Mouse (Mus musculus) intestine, postnatal 0 days (tissue): Measurements from ENCODE around the gene Zfp648. TPM values are rescaled to one million over a fixed set of nuclear protein-coding genes. Genes with fewer than 3 reads are reported as not detected.

Source experiments
- ATAC-seq: fragments of 200-750 bp; cut with Nextera tagmentation; 2 replicates; pipeline ENCODE4 v1.8.0; 2017; ENCODE audit warnings: mild to moderate bottlenecking, moderate TSS enrichment, moderate library complexity
- H3K27ac ChIP-seq: fragments of 300-500 bp; sonication (generic); 2 replicates; pipeline ENCODE4 v1.5.1; 2014; ENCODE audit warnings: mild to moderate bottlenecking, low read depth, low read length, moderate library complexity
- H3K27me3 ChIP-seq: fragments of 300-500 bp; sonication (generic); replicated peaks from 2 replicates; pipeline ENCODE4 v1.6.1; 2014; ENCODE audit warnings: low read length, mixed read lengths; ENCODE audit not compliant: control insufficient read depth, insufficient read depth
- H3K36me3 ChIP-seq: fragments of 300-500 bp; sonication (generic); 2 replicates; pipeline ENCODE4 v1.6.1; 2014; ENCODE audit warnings: mild to moderate bottlenecking, moderate library complexity; ENCODE audit not compliant: control insufficient read depth, insufficient read depth
- H3K4me1 ChIP-seq: fragments of 300-500 bp; sonication (generic); replicated peaks from 2 replicates; pipeline ENCODE4 v1.6.1; 2014; ENCODE audit warnings: antibody characterized with exemption, low read length, mixed read lengths; ENCODE audit not compliant: control insufficient read depth, insufficient read depth
- H3K4me2 ChIP-seq: fragments of 300-500 bp; sonication (generic); replicated peaks from 2 replicates; pipeline ENCODE4 v1.6.1; 2014; ENCODE audit warnings: low read depth, mild to moderate bottlenecking, moderate library complexity
- H3K4me3 ChIP-seq: fragments of 300-500 bp; sonication (generic); 2 replicates; pipeline ENCODE4 v1.5.1; 2014; ENCODE audit warnings: low read depth, low read length
- H3K9ac ChIP-seq: fragments of 300-500 bp; sonication (generic); 2 replicates; pipeline ENCODE4 v1.6.1; 2014; ENCODE audit warnings: mild to moderate bottlenecking, low read depth, low read length
- H3K9me3 ChIP-seq: fragments of 300-500 bp; sonication (generic); 2 replicates; pipeline ENCODE4 v1.6.1; 2016; ENCODE audit warnings: mixed run types; ENCODE audit not compliant: control insufficient read depth
- CTCF ChIP-seq: sonication (generic); IDR thresholded peaks from 2 replicates; pipeline ENCODE4 v1.5.1; 2016; ENCODE audit warnings: low read depth, mild to moderate bottlenecking, control low read depth, antibody characterized with exemption, moderate library complexity
- WGBS: fragments of 180-500 bp; shearing (Covaris S2); extraction: QIAGEN DNeasy Blood & Tissue Kit; methylation state at CpG from one replicate; pipeline ENCODE4 v1.1.7; 2014; 5-methylcytosine and 5-hydroxymethylcytosine counted together
- polyA plus RNA-seq: library from polyadenylated mRNA; unstranded; fragments of >200 nt; fragmentation: Nextera tagmentation; extraction: Ambion mirVana; gene quantifications from 2 replicates; pipeline ENCODE4 v1.2.1, GENCODE M21; 2015

Gene Zfp648
- polyA plus RNA-seq, 1 experiment from 2014 or later: not detected

GRCm38 (mm10) chr1:154204652-154205573, 3.9 kb downstream of the Zfp648 start:
- no peak overlapping the region for H3K9ac ChIP-seq
- no peak for TF ChIP-seq CTCF
- WGBS: 10% methylated on average over 66 of the region's 66 CpGs
- no peaks in the 10 kb centered on the region for H3K9me3 ChIP-seq
- no peak overlapping the region for H3K27ac ChIP-seq
- no peaks in the 10 kb centered on the region for H3K4me1 ChIP-seq
- H3K27me3 ChIP-seq: peaks cover 28% of the 10 kb centered on the region
- ATAC-seq: no peak
- H3K4me2 ChIP-seq: peak overlapping the region; percentile 46; the same call in 1 of the 2 replicates
- no peak overlapping the region for H3K4me3 ChIP-seq
- H3K36me3 ChIP-seq: no peaks in the 10 kb centered on the region

- no peak overlapping the region for H3K9ac ChIP-seq
- no peaks in the 10 kb centered on the region for H3K27me3 ChIP-seq
- no peaks in the 10 kb centered on the region for H3K9me3 ChIP-seq
- H3K4me3 ChIP-seq: no peak overlapping the region
- H3K36me3 ChIP-seq: no peaks in the 10 kb centered on the region
- 82% methylated on average over 2 of the region's 2 CpGs for WGBS
- no peak for TF ChIP-seq CTCF
- no peak overlapping the region for H3K4me2 ChIP-seq
- ATAC-seq: no peak
- no peaks in the 10 kb centered on the region for H3K4me1 ChIP-seq
- H3K27ac ChIP-seq: no peak overlapping the region
Measured at GRCm38 (mm10) chr1:154219991-154220390, 19.0 kb downstream of the Zfp648 start.

GRCm38 (mm10) chr1:154220566-154220965, 19.6 kb downstream of the Zfp648 start:
- H3K27ac ChIP-seq: no peak overlapping the region
- no peaks in the 10 kb centered on the region for H3K4me1 ChIP-seq
- no peak for ATAC-seq
- H3K27me3 ChIP-seq: no peaks in the 10 kb centered on the region
- no peak for TF ChIP-seq CTCF
- no peaks in the 10 kb centered on the region for H3K36me3 ChIP-seq
- no peak overlapping the region for H3K4me2 ChIP-seq
- WGBS: 91% methylated on average over 3 of the region's 3 CpGs
- no peaks in the 10 kb centered on the region for H3K9me3 ChIP-seq
- no peak overlapping the region for H3K9ac ChIP-seq
- no peak overlapping the region for H3K4me3 ChIP-seq

- Histone ChIP-seq H3K9ac (no peak overlapping the region), H3K27ac (no peak overlapping the region), H3K4me3 (no peak overlapping the region), H3K4me2 (no peak overlapping the region), H3K27me3 (no peaks in the 10 kb centered on the region), H3K9me3 (no peaks in the 10 kb centered on the region), H3K4me1 (no peaks in the 10 kb centered on the region), H3K36me3 (no peaks in the 10 kb centered on the region)
- peak; percentile 11; the same call in 1 of the 2 replicates for TF ChIP-seq CTCF
- no peak for ATAC-seq
- WGBS: 50% methylated on average over 1 of the region's 1 CpGs
Measured at GRCm38 (mm10) chr1:154223807-154224207, 22.8 kb downstream of the Zfp648 start.

GRCm38 (mm10) chr1:154232594-154232993, 31.6 kb downstream of the Zfp648 start:
- TF ChIP-seq CTCF: no peak
- H3K27me3 ChIP-seq: no peaks in the 10 kb centered on the region
- 70% methylated on average over 4 of the region's 4 CpGs for WGBS
- ATAC-seq: no peak
- no peaks in the 10 kb centered on the region for H3K4me1 ChIP-seq
- no peak overlapping the region for H3K9ac ChIP-seq
- H3K27ac ChIP-seq: no peak overlapping the region
- H3K4me3 ChIP-seq: no peak overlapping the region
- no peaks in the 10 kb centered on the region for H3K36me3 ChIP-seq
- no peak overlapping the region for H3K4me2 ChIP-seq
- no peaks in the 10 kb centered on the region for H3K9me3 ChIP-seq

GRCm38 (mm10) chr1:154233033-154233432, 32.0 kb downstream of the Zfp648 start:
- TF ChIP-seq CTCF: no peak
- Histone ChIP-seq H3K27ac (no peak overlapping the region), H3K27me3 (no peaks in the 10 kb centered on the region), H3K9ac (no peak overlapping the region), H3K4me1 (no peaks in the 10 kb centered on the region), H3K36me3 (no peaks in the 10 kb centered on the region), H3K9me3 (no peaks in the 10 kb centered on the region), H3K4me2 (no peak overlapping the region), H3K4me3 (no peak overlapping the region)
- WGBS: 72% methylated on average over 6 of the region's 6 CpGs
- no peak for ATAC-seq
